Mouse (Mus musculus) mesoderm, embryonic 11.5 days (tissue): ENCODE data around the gene Ntn5.
"Not testable (repeated sequence)": the region's sequence is repeated elsewhere in the genome, so short reads cannot be mapped to it uniquely, and the experiment has no call there.

Experiments
- DNase-seq: peaks from one replicate; pipeline ENCODE4 v3.0.0-alpha.2; 2012; ENCODE audit warnings: low read depth, low spot score

Gene Ntn5

GRCm38 (mm10) chr7:45683396-45684050, at the start of gene Ntn5:
Gene Ntn5 (plus strand): TSS chr7:45684022.
- no peak for DNase-seq

GRCm38 (mm10) chr7:45634946-45635681, 48.7 kb upstream of the Ntn5 start:
- no peak for DNase-seq

GRCm38 (mm10) chr7:45635711-45636688, 47.8 kb upstream of the Ntn5 start:
- DNase-seq: no peak

- no peak for DNase-seq
These were observed 46.1 kb upstream of the Ntn5 start for GRCm38 (mm10) chr7:45637710-45638109.

GRCm38 (mm10) chr7:45638623-45639401, 45.0 kb upstream of the Ntn5 start:
- peak; percentile 98 for DNase-seq

- DNase-seq: peak; percentile 50
These were observed 44.2 kb upstream of the Ntn5 start, which contains the start of gene Mamstr for GRCm38 (mm10) chr7:45639561-45640027. Gene Mamstr (plus strand): TSS chr7:45639977.

- no peak for DNase-seq
These were observed 43.4 kb upstream of the Ntn5 start for GRCm38 (mm10) chr7:45640191-45640957.

- no peak for DNase-seq
These were observed 42.3 kb upstream of the Ntn5 start for GRCm38 (mm10) chr7:45641391-45642040.

- no peak for DNase-seq
These were observed 41.7 kb upstream of the Ntn5 start for GRCm38 (mm10) chr7:45642083-45642482.

- DNase-seq: no peak
These were observed 41.1 kb upstream of the Ntn5 start for GRCm38 (mm10) chr7:45642503-45643255.

- DNase-seq: peak; percentile 98
These were observed 40.2 kb upstream of the Ntn5 start for GRCm38 (mm10) chr7:45643441-45644178.

- DNase-seq: peak; percentile 79
These were observed 39.6 kb upstream of the Ntn5 start for GRCm38 (mm10) chr7:45644183-45644582.

- DNase-seq: no peak
These were observed 38.8 kb upstream of the Ntn5 start for GRCm38 (mm10) chr7:45644872-45645590.

GRCm38 (mm10) chr7:45645591-45645971, 38.2 kb upstream of the Ntn5 start:
- no peak for DNase-seq

GRCm38 (mm10) chr7:45646671-45647070, 37.2 kb upstream of the Ntn5 start:
- no peak for DNase-seq

- no peak for DNase-seq
These were observed 34.5 kb upstream of the Ntn5 start for GRCm38 (mm10) chr7:45649351-45649750.

GRCm38 (mm10) chr7:45650484-45650883, 33.3 kb upstream of the Ntn5 start:
- DNase-seq: not testable (repeated sequence)
